Mouse (Mus musculus) heart, embryonic 12.5 days (tissue): Measurements from ENCODE around the gene Bud13. TPM values are rescaled to one million over a fixed set of nuclear protein-coding genes. Genes with fewer than 3 reads are reported as not detected.
"Not testable (repeated sequence)": the region's sequence is repeated elsewhere in the genome, so short reads cannot be mapped to it uniquely, and the experiment has no call there.

Experiments used
- ATAC-seq: fragments of 200-750 bp; cut with Nextera tagmentation; 2 replicates; pipeline ENCODE4 v1.8.0; 2017; ENCODE audit warnings: moderate TSS enrichment, moderate library complexity; ENCODE audit not compliant: insufficient number of reproducible peaks, low FRiP score
- H3K27ac ChIP-seq: fragments of 300-500 bp; sonication (generic); 2 replicates; pipeline ENCODE4 v1.5.1; 2016; ENCODE audit warnings: mild to moderate bottlenecking, moderate library complexity; ENCODE audit not compliant: poor library complexity, severe bottlenecking
- H3K27me3 ChIP-seq: fragments of 300-500 bp; sonication (generic); replicated peaks from 2 replicates; pipeline ENCODE4 v1.6.1; 2016; ENCODE audit warnings: mild to moderate bottlenecking, moderate library complexity
- H3K36me3 ChIP-seq: fragments of 300-500 bp; sonication (generic); 2 replicates; pipeline ENCODE4 v1.6.1; 2016; ENCODE audit warnings: mild to moderate bottlenecking, moderate library complexity
- H3K4me1 ChIP-seq: fragments of 300-500 bp; sonication (generic); replicated peaks from 2 replicates; pipeline ENCODE4 v1.6.1; 2016; ENCODE audit warnings: mild to moderate bottlenecking
- H3K4me2 ChIP-seq: fragments of 300-500 bp; sonication (generic); 2 replicates; pipeline ENCODE4 v1.6.1; 2016; ENCODE audit warnings: mild to moderate bottlenecking, moderate library complexity
- H3K4me3 ChIP-seq: fragments of 300-500 bp; sonication (generic); 2 replicates; pipeline ENCODE4 v1.5.1; 2016; ENCODE audit warnings: mild to moderate bottlenecking
- H3K9ac ChIP-seq: fragments of 300-500 bp; sonication (generic); 2 replicates; pipeline ENCODE4 v1.6.1; 2016; ENCODE audit warnings: mild to moderate bottlenecking, moderate library complexity
- H3K9me3 ChIP-seq: fragments of 300-500 bp; sonication (generic); replicated peaks from 2 replicates; pipeline ENCODE4 v1.6.1; 2016; ENCODE audit warnings: mild to moderate bottlenecking, moderate library complexity
- WGBS: fragments of 180-500 bp; shearing (Covaris S2); methylation state at CpG from one replicate; pipeline ENCODE4 v1.1.7; 2016; 5-methylcytosine and 5-hydroxymethylcytosine counted together
- polyA plus RNA-seq: library from polyadenylated mRNA; unstranded; fragments of >200 nt; fragmentation: Nextera tagmentation; extraction: Ambion mirVana; gene quantifications from 2 replicates; pipeline ENCODE4 v1.2.1, GENCODE M21; 2016

The Bud13 gene
- polyA plus RNA-seq, 1 experiment from 2014 or later: 16.2 TPM

- Histone ChIP-seq H3K4me1 (no peaks in the 10 kb centered on the region), H3K4me3 (no peak overlapping the region), H3K4me2 (no peak overlapping the region), H3K27me3 (peaks cover 7% of the 10 kb centered on the region; the same call in 1 of the 2 replicates), H3K9me3 (no peaks in the 10 kb centered on the region), H3K36me3 (peaks cover 24% of the 10 kb centered on the region), H3K27ac (no peak overlapping the region), H3K9ac (no peak overlapping the region)
- ATAC-seq: no peak
- WGBS: 2% methylated on average over 2 of the region's 2 CpGs
These were observed 19.3 kb downstream of the Bud13 start for GRCm38 (mm10) chr9:46302142-46302541.

GRCm38 (mm10) chr9:46309121-46309520, 26.3 kb downstream of the Bud13 start:
- Histone ChIP-seq H3K4me3 (no peak overlapping the region), H3K4me1 (no peaks in the 10 kb centered on the region), H3K36me3 (no peaks in the 10 kb centered on the region), H3K9me3 (no peaks in the 10 kb centered on the region), H3K9ac (no peak overlapping the region), H3K27me3 (peaks cover 25% of the 10 kb centered on the region), H3K4me2 (no peak overlapping the region), H3K27ac (no peak overlapping the region)
- 13% methylated on average over 7 of the region's 7 CpGs for WGBS
- ATAC-seq: no peak

- 0 out of 2 replicates have a peak, but pooled peaks have one; percentile 5 for ATAC-seq
- Histone ChIP-seq H3K27me3 (peaks cover 26% of the 10 kb centered on the region), H3K4me2 (no peak overlapping the region), H3K4me1 (no peaks in the 10 kb centered on the region), H3K9ac (no peak overlapping the region), H3K9me3 (peaks cover 7% of the 10 kb centered on the region), H3K36me3 (no peaks in the 10 kb centered on the region), H3K4me3 (no peak overlapping the region), H3K27ac (no peak overlapping the region)
- 4% methylated on average over 4 of the region's 4 CpGs for WGBS
These were observed 31.7 kb downstream of the Bud13 start for GRCm38 (mm10) chr9:46314507-46314906.

GRCm38 (mm10) chr9:46314921-46315320, 32.1 kb downstream of the Bud13 start:
- no peaks in the 10 kb centered on the region for H3K4me1 ChIP-seq
- WGBS: 39% methylated on average over 2 of the region's 2 CpGs
- H3K36me3 ChIP-seq: no peaks in the 10 kb centered on the region
- H3K27me3 ChIP-seq: peaks cover 26% of the 10 kb centered on the region
- H3K4me3 ChIP-seq: no peak overlapping the region
- no peak for ATAC-seq
- H3K9ac ChIP-seq: no peak overlapping the region
- H3K9me3 ChIP-seq: peaks cover 9% of the 10 kb centered on the region
- H3K4me2 ChIP-seq: no peak overlapping the region
- H3K27ac ChIP-seq: no peak overlapping the region

- H3K4me1 ChIP-seq: no peaks in the 10 kb centered on the region
- H3K36me3 ChIP-seq: no peaks in the 10 kb centered on the region
- H3K4me2 ChIP-seq: no peak overlapping the region
- ATAC-seq: no peak
- no peak overlapping the region for H3K4me3 ChIP-seq
- H3K27ac ChIP-seq: no peak overlapping the region
- H3K9me3 ChIP-seq: peaks cover 11% of the 10 kb centered on the region
- H3K9ac ChIP-seq: no peak overlapping the region
- H3K27me3 ChIP-seq: peaks cover 26% of the 10 kb centered on the region
- WGBS: 55% methylated on average over 11 of the region's 11 CpGs
These were observed 33.1 kb downstream of the Bud13 start for GRCm38 (mm10) chr9:46315807-46316365.

- Histone ChIP-seq H3K27ac (no peak overlapping the region), H3K4me3 (no peak overlapping the region), H3K9me3 (peaks cover 11% of the 10 kb centered on the region), H3K36me3 (no peaks in the 10 kb centered on the region), H3K4me1 (no peaks in the 10 kb centered on the region), H3K9ac (no peak overlapping the region), H3K27me3 (peaks cover 29% of the 10 kb centered on the region), H3K4me2 (no peak overlapping the region)
- no peak for ATAC-seq
- WGBS: 37% methylated on average over 5 of the region's 5 CpGs
These were observed 33.6 kb downstream of the Bud13 start for GRCm38 (mm10) chr9:46316388-46316787.

GRCm38 (mm10) chr9:46316909-46317308, 34.1 kb downstream of the Bud13 start:
- no peak for ATAC-seq
- Histone ChIP-seq H3K9ac (no peak overlapping the region), H3K27me3 (peaks cover 34% of the 10 kb centered on the region), H3K4me1 (no peaks in the 10 kb centered on the region), H3K4me2 (no peak overlapping the region), H3K9me3 (peaks cover 11% of the 10 kb centered on the region), H3K27ac (no peak overlapping the region), H3K36me3 (no peaks in the 10 kb centered on the region), H3K4me3 (no peak overlapping the region)
- WGBS: 53% methylated on average over 8 of the region's 8 CpGs

- Histone ChIP-seq H3K36me3 (no peaks in the 10 kb centered on the region), H3K9ac (no peak overlapping the region), H3K4me3 (no peak overlapping the region), H3K4me2 (no peak overlapping the region), H3K27ac (no peak overlapping the region), H3K4me1 (no peaks in the 10 kb centered on the region), H3K27me3 (peaks cover 36% of the 10 kb centered on the region), H3K9me3 (peaks cover 11% of the 10 kb centered on the region)
- ATAC-seq: no peak
- 80% methylated on average over 3 of the region's 3 CpGs for WGBS
These were observed 35.1 kb downstream of the Bud13 start for GRCm38 (mm10) chr9:46317957-46318356.

- 79% methylated on average over 6 of the region's 6 CpGs for WGBS
- peaks cover 28% of the 10 kb centered on the region for H3K27me3 ChIP-seq
These were observed 37.1 kb downstream of the Bud13 start, which contains the start of gene 4931429L15Rik for GRCm38 (mm10) chr9:46319886-46320285. Gene 4931429L15Rik (minus strand): TSS chr9:46319986.

GRCm38 (mm10) chr9:46320461-46320860, 37.7 kb downstream of the Bud13 start:
- ATAC-seq: no peak
- peaks cover 11% of the 10 kb centered on the region for H3K9me3 ChIP-seq
- WGBS: 76% methylated on average over 2 of the region's 2 CpGs
- H3K27ac ChIP-seq: no peak overlapping the region
- H3K4me3 ChIP-seq: no peak overlapping the region
- H3K9ac ChIP-seq: no peak overlapping the region
- H3K4me2 ChIP-seq: no peak overlapping the region
- no peaks in the 10 kb centered on the region for H3K36me3 ChIP-seq
- peaks cover 23% of the 10 kb centered on the region for H3K27me3 ChIP-seq
- no peaks in the 10 kb centered on the region for H3K4me1 ChIP-seq

More at GRCm38 (mm10) chr9:46319886-46320285, 37.1 kb downstream of the Bud13 start, which contains the start of gene 4931429L15Rik:
- H3K9ac ChIP-seq, H3K4me1 ChIP-seq, H3K4me3 ChIP-seq, H3K36me3 ChIP-seq, H3K4me2 ChIP-seq, ATAC-seq, H3K27ac ChIP-seq: not testable (repeated sequence)
- peaks cover 11% of the 10 kb centered on the region for H3K9me3 ChIP-seq

- Histone ChIP-seq H3K9ac (no peak overlapping the region), H3K27ac (no peak overlapping the region), H3K27me3 (0 out of 2 replicates have a peak, but pooled peaks cover 16% of the 10 kb centered on the region), H3K4me2 (no peak overlapping the region), H3K4me1 (peaks cover 18% of the 10 kb centered on the region), H3K4me3 (no peak overlapping the region), H3K9me3 (no peaks in the 10 kb centered on the region), H3K36me3 (no peaks in the 10 kb centered on the region)
- ATAC-seq: no peak
- 88% methylated on average over 11 of the region's 11 CpGs for WGBS
These were observed 44.0 kb downstream of the Bud13 start for GRCm38 (mm10) chr9:46326694-46327405.
